Mouse (Mus musculus): ENCODE measurements around the gene Ccnjl. TPM values are rescaled to one million over a fixed set of nuclear protein-coding genes. Genes with fewer than 3 reads are reported as not detected.
A peak's percentile ranks its signal among the peaks of the same experiment; 100 is the strongest.

Gene Ccnjl
- polyA plus RNA-seq, 1 experiment from 2014 or later, result 23.7 TPM

DNA sequence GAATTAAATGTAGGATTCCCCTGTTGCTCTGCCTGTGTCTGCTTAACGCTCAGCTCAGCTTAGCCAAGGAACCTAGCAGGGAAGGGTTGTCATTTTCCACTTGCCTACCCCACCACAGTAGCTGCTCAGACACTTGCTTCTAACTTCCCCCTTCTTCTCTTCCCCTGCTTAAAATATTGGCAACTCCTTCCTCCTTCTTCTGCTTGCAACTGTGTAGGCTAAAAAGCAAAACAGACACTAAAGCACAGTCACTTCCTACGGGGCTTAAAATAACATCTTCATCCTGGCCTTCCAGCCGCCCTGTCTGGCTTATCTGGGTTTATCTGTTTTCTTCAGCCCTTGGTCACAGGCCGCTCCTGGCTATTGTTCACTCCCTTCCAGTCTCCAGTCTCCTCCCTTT, 104.0 kb downstream of the Ccnjl start:
- no peak for ATAC-seq (replicated peaks; ENCODE audit: low FRiP score, low TSS enrichment, low read depth)

DNA sequence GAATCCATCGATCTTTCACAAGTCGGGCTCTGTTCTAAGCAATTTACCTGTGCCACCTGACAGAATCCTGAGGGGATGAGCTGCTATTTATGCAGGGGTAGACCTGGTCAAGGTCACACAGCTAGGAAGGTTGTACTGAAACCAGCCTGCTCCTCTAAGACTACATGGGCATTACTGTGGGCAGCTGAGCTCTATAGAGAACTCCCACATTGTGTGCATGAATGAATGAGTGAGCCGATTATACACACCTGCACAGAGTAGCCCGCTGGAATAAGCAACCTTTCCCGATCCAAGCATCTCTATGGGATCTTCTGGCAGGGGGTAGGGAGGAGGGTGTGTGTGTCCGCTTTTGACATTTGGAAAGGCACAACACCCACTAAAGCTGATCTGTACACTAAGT, 104.6 kb downstream of the Ccnjl start:
- no peak overlapping the region for H3K4me2 ChIP-seq (ENCODE audit: low read length)
- H3K9me3 ChIP-seq (ENCODE audit: control insufficient read depth, low read length), result no peaks in the 10 kb centered on the region
- ATAC-seq (replicated peaks; ENCODE audit: low FRiP score, low TSS enrichment, low read depth), result no peak
- H3K9ac ChIP-seq (ENCODE audit: low read length), result no peak overlapping the region
- WGBS, result 60% methylated on average over 6 of the region's 6 CpGs
- no peaks in the 10 kb centered on the region for H3K27me3 ChIP-seq (replicated peaks; ENCODE audit: control insufficient read depth, insufficient read depth, low read length)
- H3K4me3 ChIP-seq (ENCODE audit: low read depth, low read length), result no peak overlapping the region
- H3K36me3 ChIP-seq (ENCODE audit: control insufficient read depth, insufficient read depth, low read length), result no peaks in the 10 kb centered on the region
- DNase-seq (ENCODE audit: low spot score), result no peak
- peaks cover 26% of the 10 kb centered on the region for H3K4me1 ChIP-seq (replicated peaks; ENCODE audit: control insufficient read depth, insufficient read depth, low read length)
- peak overlapping the region; percentile 74; the same call in 1 of the 2 replicates for H3K27ac ChIP-seq (ENCODE audit: low read depth)

More for the DNA sequence above, 104.0 kb downstream of the Ccnjl start:
- no peaks in the 10 kb centered on the region for H3K36me3 ChIP-seq (ENCODE audit: control insufficient read depth, insufficient read depth, low read length)
- 0 out of 2 replicates have a peak overlapping the region, but pooled peaks have one; percentile 54 for H3K27ac ChIP-seq (ENCODE audit: low read depth)
- no peaks in the 10 kb centered on the region for H3K27me3 ChIP-seq (replicated peaks; ENCODE audit: control insufficient read depth, insufficient read depth, low read length)
- H3K4me3 ChIP-seq (ENCODE audit: low read depth, low read length), result no peak overlapping the region
- no peak overlapping the region for H3K9ac ChIP-seq (ENCODE audit: low read length)
- peaks cover 26% of the 10 kb centered on the region for H3K4me1 ChIP-seq (replicated peaks; ENCODE audit: control insufficient read depth, insufficient read depth, low read length)
- no peaks in the 10 kb centered on the region for H3K9me3 ChIP-seq (ENCODE audit: control insufficient read depth, low read length)
- no peak for DNase-seq (ENCODE audit: low spot score)
- WGBS, result 26% methylated on average over 4 of the region's 4 CpGs
- no peak overlapping the region for H3K4me2 ChIP-seq (ENCODE audit: low read length)

DNA sequence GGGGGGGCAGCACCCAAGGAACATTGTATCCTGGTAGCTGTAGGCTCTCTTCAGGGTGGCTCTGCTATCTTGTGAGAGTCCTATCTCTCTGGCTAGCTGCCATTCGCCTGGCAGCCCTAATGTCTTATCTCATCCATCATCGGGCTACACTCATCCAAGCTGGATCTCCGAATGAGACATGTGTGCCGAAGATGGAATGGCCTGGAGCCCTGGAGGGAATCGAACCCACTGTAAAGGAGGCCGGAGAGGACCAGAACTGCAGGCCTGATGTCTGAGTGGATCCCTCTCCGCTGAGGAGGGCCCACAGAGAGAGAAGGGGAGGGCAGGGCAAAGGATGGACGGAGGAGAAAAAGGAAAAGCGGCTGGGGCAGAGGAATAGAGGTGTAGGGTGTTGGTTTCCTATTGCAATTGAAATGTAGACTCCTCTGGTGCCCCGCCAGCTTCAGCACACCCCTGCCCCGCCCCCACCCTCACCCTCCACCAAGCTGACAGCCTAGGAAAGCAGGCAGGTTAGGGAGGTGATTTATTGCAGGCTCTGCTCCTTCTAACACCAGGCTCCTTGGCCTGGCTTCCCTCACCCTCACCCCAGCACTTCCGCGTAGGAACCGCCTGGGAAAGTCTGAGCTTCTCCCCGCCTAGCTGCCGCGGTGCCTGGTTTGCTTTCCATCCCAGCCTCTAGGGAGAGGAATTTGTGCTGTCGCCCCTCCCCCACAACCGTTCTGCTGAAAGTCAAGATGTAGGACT, 105.2 kb downstream of the Ccnjl start:
- DNase-seq (ENCODE audit: low spot score) (peak; percentile 86), ATAC-seq (replicated peaks; ENCODE audit: low FRiP score, low TSS enrichment, low read depth) (peak; percentile 94)
- peak overlapping the region; percentile 26; the same call in 1 of the 2 replicates for H3K4me2 ChIP-seq (ENCODE audit: low read length)
- H3K27ac ChIP-seq (ENCODE audit: low read depth), result peak overlapping the region; percentile 74
- no peaks in the 10 kb centered on the region for H3K27me3 ChIP-seq (replicated peaks; ENCODE audit: control insufficient read depth, insufficient read depth, low read length)
- H3K9me3 ChIP-seq (ENCODE audit: control insufficient read depth, low read length), result no peaks in the 10 kb centered on the region
- no peak overlapping the region for H3K9ac ChIP-seq (ENCODE audit: low read length)
- H3K36me3 ChIP-seq (ENCODE audit: control insufficient read depth, insufficient read depth, low read length), result no peaks in the 10 kb centered on the region
- H3K4me3 ChIP-seq (ENCODE audit: low read depth, low read length), result no peak overlapping the region
- 7% methylated on average over 18 of the region's 19 CpGs for WGBS
- peaks cover 26% of the 10 kb centered on the region for H3K4me1 ChIP-seq (replicated peaks; ENCODE audit: control insufficient read depth, insufficient read depth, low read length)

Other genes starting within 250 kb of the Ccnjl start
- 67.1 and 70.7 TPM in 2 replicates for gene Pttg1, start 102.5 kb upstream of the Ccnjl start, polyA plus RNA-seq (2014; fragmentation: Nextera tagmentation; extraction: Ambion mirVana)
- gene Slu7, start 95.0 kb upstream of the Ccnjl start, polyA plus RNA-seq (2014; fragmentation: Nextera tagmentation; extraction: Ambion mirVana), result 45.0 and 55.6 TPM in 2 replicates
- gene C1qtnf2, start 54.5 kb upstream of the Ccnjl start, polyA plus RNA-seq (2014; fragmentation: Nextera tagmentation; extraction: Ambion mirVana), result 5.0 and 5.9 TPM in 2 replicates
- gene 4933415A04Rik, start 58.3 kb downstream of the Ccnjl start, polyA plus RNA-seq (2014; fragmentation: Nextera tagmentation; extraction: Ambion mirVana), result 6.4 and 6.8 TPM in 2 replicates
- 0.43 TPM in 1 of 2 replicates, not detected in the other for gene Fabp6, start 72.8 kb downstream of the Ccnjl start, polyA plus RNA-seq (2014; fragmentation: Nextera tagmentation; extraction: Ambion mirVana)
- gene Pwwp2a, start 153.2 kb downstream of the Ccnjl start, polyA plus RNA-seq (2014; fragmentation: Nextera tagmentation; extraction: Ambion mirVana), result 36.1 and 39.1 TPM in 2 replicates
- gene Ttc1, start 219.2 kb downstream of the Ccnjl start, polyA plus RNA-seq (2014; fragmentation: Nextera tagmentation; extraction: Ambion mirVana), result 58.2 and 66.3 TPM in 2 replicates

Data from intestine, embryonic 14.5 days (tissue).